Mouse (Mus musculus) kidney, postnatal 0 days (tissue): Measurements from ENCODE around the gene Npcd. TPM values are rescaled to one million over a fixed set of nuclear protein-coding genes. Genes with fewer than 3 reads are reported as not detected.

Experiments used
- ATAC-seq: fragments of 200-750 bp; cut with Nextera tagmentation; replicated peaks from 2 replicates; pipeline ENCODE4 v1.8.0; 2017; ENCODE audit warnings: low read depth, moderate number of reproducible peaks, moderate TSS enrichment, moderate library complexity; ENCODE audit not compliant: low FRiP score
- DNase-seq: peaks from one replicate; pipeline ENCODE4 v3.0.0-alpha.2; 2016; ENCODE audit warnings: low spot score
- H3K27ac ChIP-seq: fragments of 300-500 bp; sonication (generic); 2 replicates; pipeline ENCODE4 v1.5.1; 2014; ENCODE audit warnings: mild to moderate bottlenecking
- H3K27me3 ChIP-seq: fragments of 300-500 bp; sonication (generic); 2 replicates; pipeline ENCODE4 v1.6.1; 2014; ENCODE audit warnings: low read length, mixed read lengths; ENCODE audit not compliant: insufficient read depth
- H3K36me3 ChIP-seq: fragments of 300-500 bp; sonication (generic); 2 replicates; pipeline ENCODE4 v1.6.1; 2014; ENCODE audit warnings: low read length, mixed read lengths; ENCODE audit not compliant: insufficient read depth
- H3K4me1 ChIP-seq: fragments of 300-500 bp; sonication (generic); replicated peaks from 2 replicates; pipeline ENCODE4 v1.6.1; 2014; ENCODE audit warnings: antibody characterized with exemption, low read length, mixed read lengths; ENCODE audit not compliant: insufficient read depth
- H3K4me2 ChIP-seq: fragments of 300-500 bp; sonication (generic); 2 replicates; pipeline ENCODE4 v1.6.1; 2014; ENCODE audit warnings: mild to moderate bottlenecking, low read length, moderate library complexity, mixed read lengths
- H3K4me3 ChIP-seq: fragments of 300-500 bp; sonication (generic); replicated peaks from 2 replicates; pipeline ENCODE4 v1.5.1; 2014; ENCODE audit warnings: low read depth, low read length
- H3K9ac ChIP-seq: fragments of 300-500 bp; sonication (generic); 2 replicates; pipeline ENCODE4 v1.6.1; 2014; ENCODE audit warnings: low read depth, low read length
- H3K9me3 ChIP-seq: fragments of 300-500 bp; sonication (generic); replicated peaks from 2 replicates; pipeline ENCODE4 v1.6.1; 2016; ENCODE audit warnings: low read length, inconsistent platforms, mixed read lengths
- CTCF ChIP-seq: IDR thresholded peaks from 2 replicates; pipeline ENCODE4 v1.5.1; 2016; ENCODE audit warnings: antibody characterized with exemption, low read depth, mild to moderate bottlenecking, moderate library complexity
- WGBS: fragments of 180-500 bp; shearing (Covaris S2); extraction: QIAGEN DNeasy Blood & Tissue Kit; methylation state at CpG from one replicate; pipeline ENCODE4 v1.1.7; 2014; 5-methylcytosine and 5-hydroxymethylcytosine counted together
- polyA plus RNA-seq: library from polyadenylated mRNA; unstranded; fragments of >200 nt; fragmentation: Nextera tagmentation; extraction: Ambion mirVana; gene quantifications from 2 replicates; pipeline ENCODE4 v1.2.1, GENCODE M21; 2015

Gene Npcd
- polyA plus RNA-seq, 1 experiment from 2014 or later: 0.28 TPM

- H3K4me2 ChIP-seq: no peak overlapping the region
- no peaks in the 10 kb centered on the region for H3K9me3 ChIP-seq
- H3K27ac ChIP-seq: no peak overlapping the region
- ATAC-seq (no peak), DNase-seq (no peak)
- 57% methylated on average over 7 of the region's 7 CpGs for WGBS
- no peaks in the 10 kb centered on the region for H3K36me3 ChIP-seq
- no peak for TF ChIP-seq CTCF
- H3K4me1 ChIP-seq: peaks cover 7% of the 10 kb centered on the region; the same call in 1 of the 2 replicates
- H3K4me3 ChIP-seq: no peak overlapping the region
- H3K9ac ChIP-seq: no peak overlapping the region
- H3K27me3 ChIP-seq: no peaks in the 10 kb centered on the region
These were observed 58.4 kb downstream of the Npcd start for GRCm38 (mm10) chr15:79775662-79776061.

GRCm38 (mm10) chr15:79774117-79775027, 59.7 kb downstream of the Npcd start:
- H3K4me2 ChIP-seq: peak overlapping the region; percentile 78
- TF ChIP-seq CTCF: no peak
- ATAC-seq: peak; percentile 97
- DNase-seq: peak; percentile 99
- peak overlapping the region; percentile 70 for H3K9ac ChIP-seq
- peak overlapping the region; percentile 91 for H3K4me3 ChIP-seq
- H3K36me3 ChIP-seq: no peaks in the 10 kb centered on the region
- peak overlapping the region; percentile 80 for H3K27ac ChIP-seq
- no peaks in the 10 kb centered on the region for H3K27me3 ChIP-seq
- under 1% methylated on average over 47 of the region's 50 CpGs for WGBS
- peaks cover 7% of the 10 kb centered on the region; the same call in 1 of the 2 replicates for H3K4me1 ChIP-seq
- no peaks in the 10 kb centered on the region for H3K9me3 ChIP-seq

- Histone ChIP-seq H3K4me2 (no peak overlapping the region), H3K4me1 (peaks cover 7% of the 10 kb centered on the region; the same call in 1 of the 2 replicates), H3K27ac (no peak overlapping the region), H3K9me3 (no peaks in the 10 kb centered on the region), H3K27me3 (no peaks in the 10 kb centered on the region), H3K4me3 (no peak overlapping the region), H3K9ac (no peak overlapping the region), H3K36me3 (no peaks in the 10 kb centered on the region)
- 37% methylated on average over 21 of the region's 21 CpGs for WGBS
- TF ChIP-seq CTCF: no peak
- ATAC-seq: no peak
- DNase-seq: no peak
These were observed 63.3 kb downstream of the Npcd start for GRCm38 (mm10) chr15:79770629-79771240.

- H3K4me2 ChIP-seq: no peak overlapping the region
- no peak overlapping the region for H3K4me3 ChIP-seq
- ATAC-seq (no peak), DNase-seq (no peak)
- H3K27ac ChIP-seq: no peak overlapping the region
- H3K27me3 ChIP-seq: no peaks in the 10 kb centered on the region
- WGBS: 62% methylated on average over 6 of the region's 6 CpGs
- 0 out of 2 replicates have a peak, but pooled peaks cover under 1% of the 10 kb centered on the region for H3K36me3 ChIP-seq
- H3K9ac ChIP-seq: no peak overlapping the region
- peaks cover 3% of the 10 kb centered on the region; the same call in 1 of the 2 replicates for H3K4me1 ChIP-seq
- TF ChIP-seq CTCF: no peak
- H3K9me3 ChIP-seq: no peaks in the 10 kb centered on the region
These were observed 65.7 kb downstream of the Npcd start for GRCm38 (mm10) chr15:79768302-79768701.

- TF ChIP-seq CTCF: no peak
- Histone ChIP-seq H3K9ac (no peak overlapping the region), H3K4me2 (no peak overlapping the region), H3K9me3 (no peaks in the 10 kb centered on the region), H3K4me1 (no peaks in the 10 kb centered on the region), H3K27me3 (no peaks in the 10 kb centered on the region), H3K4me3 (no peak overlapping the region), H3K27ac (no peak overlapping the region), H3K36me3 (peaks cover 7% of the 10 kb centered on the region)
- ATAC-seq: no peak
- 73% methylated on average over 16 of the region's 16 CpGs for WGBS
- DNase-seq: no peak
These were observed 66.6 kb downstream of the Npcd start for GRCm38 (mm10) chr15:79767327-79767961.

- no peaks in the 10 kb centered on the region for H3K9me3 ChIP-seq
- no peak overlapping the region for H3K4me3 ChIP-seq
- no peak for TF ChIP-seq CTCF
- DNase-seq: no peak
- peaks cover 9% of the 10 kb centered on the region for H3K36me3 ChIP-seq
- H3K4me2 ChIP-seq: no peak overlapping the region
- WGBS: 81% methylated on average over 10 of the region's 10 CpGs
- no peaks in the 10 kb centered on the region for H3K4me1 ChIP-seq
- ATAC-seq: no peak
- H3K9ac ChIP-seq: no peak overlapping the region
- H3K27me3 ChIP-seq: no peaks in the 10 kb centered on the region
- H3K27ac ChIP-seq: no peak overlapping the region
These were observed 67.4 kb downstream of the Npcd start for GRCm38 (mm10) chr15:79766586-79767071.
